Mouse (Mus musculus): ENCODE results near the gene Slc45a1.
"Not testable (repeated sequence)": the region's sequence is repeated elsewhere in the genome, so short reads cannot be mapped to it uniquely, and the experiment has no call there.

The Slc45a1 gene

GRCm38 (mm10) chr4:150601489-150601888, 50.5 kb downstream of the Slc45a1 start:
- DNase-seq: no peak

DNA sequence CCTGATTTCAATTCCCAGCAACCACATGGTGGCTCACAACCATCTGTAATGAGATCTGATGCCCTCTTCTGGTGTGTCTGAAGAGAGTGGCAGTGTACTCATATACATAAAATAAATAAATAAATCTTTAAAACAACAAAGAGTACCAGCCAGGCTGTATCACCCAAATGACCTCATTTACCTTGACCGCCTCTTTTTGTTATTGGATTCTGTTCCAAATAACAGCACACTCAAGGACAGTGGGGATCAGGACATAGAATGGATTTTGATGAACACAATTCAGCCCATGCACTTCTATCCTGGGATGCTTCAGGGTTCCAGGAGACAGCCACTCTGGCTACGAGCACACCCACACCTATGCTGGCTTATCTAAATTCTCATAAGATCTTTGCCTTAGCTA, 51.5 kb downstream of the Slc45a1 start:
- DNase-seq: not testable (repeated sequence)

DNA sequence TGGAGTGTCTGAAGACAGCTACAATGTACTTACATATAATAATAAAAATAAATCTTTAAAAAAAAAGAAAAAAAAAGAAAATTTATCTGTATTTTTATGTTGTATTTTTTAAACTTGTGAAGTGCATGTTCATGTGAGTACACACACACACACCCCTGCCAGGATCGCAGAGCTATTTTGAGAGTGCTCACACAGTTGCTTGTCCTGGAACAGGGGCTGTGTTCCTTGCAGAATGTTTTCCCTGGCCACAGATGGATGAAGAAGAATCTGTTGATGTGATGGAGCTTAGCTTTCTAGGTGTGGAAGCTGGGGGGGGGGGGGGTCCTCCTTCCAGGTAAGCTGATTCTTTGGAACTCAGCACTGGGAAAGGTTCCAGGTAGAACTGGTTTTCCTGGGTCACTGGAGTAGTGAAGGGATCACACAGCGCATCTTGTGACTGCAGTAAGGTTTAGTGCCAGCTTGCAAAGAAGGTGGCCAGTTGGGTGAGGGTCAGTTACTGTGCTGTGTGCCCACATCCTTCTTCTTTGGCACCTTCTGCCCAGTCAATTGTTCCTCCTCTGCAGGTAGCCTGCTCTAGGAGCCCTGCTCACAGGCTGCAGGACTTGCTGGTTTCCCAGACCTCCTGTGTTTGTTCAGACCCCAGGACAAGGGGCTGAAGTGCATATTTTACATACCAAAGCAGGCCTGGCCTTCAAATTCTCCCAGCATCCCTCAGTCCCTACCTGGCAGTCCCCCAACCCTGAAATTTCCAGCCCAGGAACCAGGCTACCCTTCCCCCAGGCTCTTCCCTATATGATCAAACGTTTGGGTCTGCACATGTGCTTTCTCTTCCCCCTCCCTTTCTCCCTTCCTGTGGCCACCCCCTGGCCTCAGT, 52.6 kb downstream of the Slc45a1 start:
- DNase-seq: peak; percentile 51 to 67

DNA sequence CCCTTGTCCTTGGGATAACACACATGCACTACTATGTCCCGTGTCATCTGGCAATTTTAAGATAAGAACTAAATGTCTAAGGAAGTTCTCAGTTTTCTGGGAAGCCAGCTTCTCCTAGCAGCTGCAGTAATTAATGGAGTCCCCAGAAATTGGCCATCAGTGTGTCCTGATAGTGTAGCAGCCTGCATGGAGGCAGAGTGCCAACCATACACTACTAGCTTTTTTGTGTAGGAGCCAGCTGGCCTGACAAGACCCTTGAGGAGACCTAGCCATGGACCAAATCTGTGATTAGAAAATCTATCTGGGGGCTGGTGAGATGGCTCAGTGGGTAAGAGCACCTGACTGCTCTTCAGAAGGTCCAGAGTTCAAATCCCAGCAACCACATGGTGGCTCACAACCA, 53.3 kb downstream of the Slc45a1 start:
- DNase-seq: no peak

GRCm38 (mm10) chr4:150595991-150596390, 56.0 kb downstream of the Slc45a1 start:
- no peak for DNase-seq

GRCm38 (mm10) chr4:150595071-150595470, 56.9 kb downstream of the Slc45a1 start:
- no peak for DNase-seq

DNA sequence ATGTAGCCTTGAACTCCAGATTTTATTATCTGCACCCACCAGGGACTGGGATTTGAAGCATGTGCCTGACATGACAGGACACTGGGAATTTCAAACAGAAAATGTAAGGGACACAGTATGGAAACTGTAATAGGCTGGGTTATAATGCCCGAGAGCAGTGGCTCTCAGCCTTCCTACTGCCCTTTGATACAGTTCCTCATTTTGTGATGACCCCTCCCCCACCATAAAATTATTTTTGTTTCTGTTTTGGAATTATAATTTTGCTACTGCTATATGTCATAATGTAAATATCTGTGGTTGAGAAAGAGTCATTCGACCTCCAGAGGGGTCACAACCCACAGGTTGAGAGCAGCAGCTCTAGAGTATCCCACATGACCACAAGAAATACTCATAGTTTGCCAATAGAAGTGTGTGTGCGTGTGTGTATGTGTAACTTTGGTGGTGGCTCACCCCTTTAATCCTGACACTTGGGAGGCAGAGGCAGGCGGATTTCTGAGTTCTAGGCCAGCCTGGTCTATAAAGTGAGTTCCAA, 57.6 kb downstream of the Slc45a1 start:
- DNase-seq: no peak

DNA sequence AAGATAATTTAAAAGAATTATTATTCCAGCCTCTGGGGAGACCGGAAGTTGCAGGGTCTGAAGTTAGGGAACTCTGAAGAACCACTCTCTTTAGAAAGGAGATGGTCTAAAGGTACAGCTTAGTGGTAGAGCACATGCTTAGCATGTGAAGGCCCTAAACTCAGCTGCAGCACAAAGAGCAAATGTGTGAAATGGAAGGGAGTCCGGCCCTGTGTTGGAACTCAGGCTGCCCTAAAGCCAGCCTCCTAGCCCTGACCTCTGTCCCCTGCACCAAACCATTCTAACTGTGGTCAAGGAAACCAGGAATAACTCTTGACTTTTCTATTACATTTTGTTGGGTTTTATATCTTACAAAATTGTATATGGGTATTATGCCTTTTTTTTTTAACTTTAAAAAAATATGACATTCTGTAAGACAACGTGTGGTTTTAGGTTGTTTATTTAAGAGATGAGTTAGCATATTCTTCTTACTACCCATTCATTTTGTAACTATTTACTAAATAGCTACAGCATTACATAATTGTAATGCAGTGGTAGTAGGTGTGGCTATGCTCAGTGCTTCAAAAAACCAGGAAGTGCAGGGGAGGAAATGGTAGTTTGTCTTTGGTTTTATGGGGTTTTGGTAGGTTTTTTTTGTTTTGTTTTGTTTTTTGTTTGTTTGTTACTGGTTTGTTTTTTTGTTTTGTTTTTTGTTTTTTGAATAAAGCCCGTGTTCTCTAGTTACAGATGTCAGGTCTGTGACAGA, 58.3 kb downstream of the Slc45a1 start:
- no peak for DNase-seq

GRCm38 (mm10) chr4:150592087-150592486, 59.9 kb downstream of the Slc45a1 start:
- DNase-seq: no peak

GRCm38 (mm10) chr4:150591602-150592001, 60.4 kb downstream of the Slc45a1 start:
- no peak for DNase-seq

GRCm38 (mm10) chr4:150590621-150591282, 61.2 kb downstream of the Slc45a1 start:
- DNase-seq: peak; percentile 76 to 78

DNA sequence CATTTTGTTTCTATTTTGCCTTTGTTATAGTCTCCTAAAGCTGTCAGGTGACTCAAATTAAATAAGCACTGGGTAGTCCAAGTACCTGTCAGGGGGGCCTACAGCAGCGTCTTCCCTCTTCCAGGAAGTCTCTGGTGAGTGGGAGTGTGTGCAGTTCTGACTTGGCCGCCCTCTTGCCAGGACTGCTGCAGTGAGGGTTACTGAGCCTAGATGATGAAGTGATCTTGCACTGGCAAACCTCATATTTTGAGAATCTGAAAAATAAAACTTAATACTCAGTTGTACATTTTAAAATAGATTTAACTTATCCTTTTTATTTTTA, 63.7 kb downstream of the Slc45a1 start:
- no peak for DNase-seq

DNA sequence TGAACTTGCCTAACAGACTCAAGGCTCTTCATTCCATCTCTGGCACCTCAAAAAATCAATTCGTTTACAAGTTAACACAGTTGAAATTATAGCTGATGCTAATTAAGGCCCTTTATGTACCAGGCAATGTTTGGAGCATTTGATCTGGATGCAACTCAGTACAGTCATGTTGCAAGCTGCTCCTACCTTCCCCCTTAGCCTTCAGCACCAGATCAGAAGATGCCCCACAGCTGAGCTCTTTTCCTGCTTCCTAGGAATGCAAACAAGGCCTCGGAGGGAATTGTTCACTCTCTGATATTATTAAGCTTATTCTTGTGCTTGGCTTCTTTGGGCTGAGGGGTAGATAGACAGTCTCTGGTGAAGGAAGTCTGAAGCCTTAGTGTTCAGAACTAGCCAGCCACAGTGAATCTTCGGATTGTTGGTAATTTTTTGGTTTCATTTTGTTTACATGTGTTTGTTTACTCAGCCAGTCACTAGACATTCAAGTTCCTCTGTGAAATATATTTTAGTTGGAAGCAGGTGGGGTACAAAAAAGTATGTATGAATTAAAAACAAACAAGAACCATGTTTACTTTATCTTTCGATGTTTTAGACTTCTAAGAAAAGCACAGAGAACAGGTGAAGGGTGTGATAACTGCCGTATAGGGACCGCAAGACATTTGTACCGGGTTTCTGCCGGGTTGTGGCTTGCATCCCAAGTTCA, 64.2 kb downstream of the Slc45a1 start:
- no peak for DNase-seq

DNA sequence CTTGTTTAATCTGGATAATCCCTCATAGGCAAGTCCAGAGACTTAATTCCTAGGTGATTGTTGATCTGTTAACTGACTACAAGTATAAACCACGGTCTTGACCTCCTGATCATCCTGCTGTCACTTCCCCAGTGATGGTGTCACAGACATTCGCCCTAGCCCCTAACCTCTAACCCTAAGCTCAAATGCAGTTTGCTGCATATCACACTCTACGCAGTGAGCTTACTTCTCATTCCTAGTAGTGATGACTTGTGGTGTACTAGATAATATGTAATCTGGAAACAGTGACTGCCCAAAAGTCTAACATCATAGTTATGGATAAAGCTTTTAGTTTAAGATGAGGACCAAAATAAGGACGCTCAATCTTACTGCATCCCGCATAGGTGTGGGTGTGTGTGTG, 65.7 kb downstream of the Slc45a1 start:
- DNase-seq: no peak

DNA sequence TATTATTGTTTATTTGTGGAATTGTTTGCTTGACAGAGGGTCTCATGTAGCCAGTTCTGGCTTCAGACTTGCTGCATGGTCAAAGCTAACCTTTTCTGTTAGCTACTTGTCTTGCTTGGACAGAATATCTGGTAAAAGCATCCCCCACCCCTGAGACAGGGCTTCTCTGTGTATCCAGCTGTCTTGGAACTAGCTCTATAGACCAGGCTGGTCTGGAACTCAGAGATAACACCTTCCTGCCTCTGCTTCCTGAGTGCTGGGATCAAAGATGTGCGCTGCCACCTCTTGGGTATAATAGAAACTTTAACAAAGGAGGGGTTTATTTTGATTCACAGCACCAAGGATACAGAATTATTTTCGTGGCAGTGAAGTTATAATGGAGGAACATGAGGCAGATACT, 66.2 kb downstream of the Slc45a1 start:
- DNase-seq: no peak

- DNase-seq: peak in 1 of 2 experiments; percentile 23
These were observed 68.2 kb downstream of the Slc45a1 start for GRCm38 (mm10) chr4:150583777-150584135.

DNA sequence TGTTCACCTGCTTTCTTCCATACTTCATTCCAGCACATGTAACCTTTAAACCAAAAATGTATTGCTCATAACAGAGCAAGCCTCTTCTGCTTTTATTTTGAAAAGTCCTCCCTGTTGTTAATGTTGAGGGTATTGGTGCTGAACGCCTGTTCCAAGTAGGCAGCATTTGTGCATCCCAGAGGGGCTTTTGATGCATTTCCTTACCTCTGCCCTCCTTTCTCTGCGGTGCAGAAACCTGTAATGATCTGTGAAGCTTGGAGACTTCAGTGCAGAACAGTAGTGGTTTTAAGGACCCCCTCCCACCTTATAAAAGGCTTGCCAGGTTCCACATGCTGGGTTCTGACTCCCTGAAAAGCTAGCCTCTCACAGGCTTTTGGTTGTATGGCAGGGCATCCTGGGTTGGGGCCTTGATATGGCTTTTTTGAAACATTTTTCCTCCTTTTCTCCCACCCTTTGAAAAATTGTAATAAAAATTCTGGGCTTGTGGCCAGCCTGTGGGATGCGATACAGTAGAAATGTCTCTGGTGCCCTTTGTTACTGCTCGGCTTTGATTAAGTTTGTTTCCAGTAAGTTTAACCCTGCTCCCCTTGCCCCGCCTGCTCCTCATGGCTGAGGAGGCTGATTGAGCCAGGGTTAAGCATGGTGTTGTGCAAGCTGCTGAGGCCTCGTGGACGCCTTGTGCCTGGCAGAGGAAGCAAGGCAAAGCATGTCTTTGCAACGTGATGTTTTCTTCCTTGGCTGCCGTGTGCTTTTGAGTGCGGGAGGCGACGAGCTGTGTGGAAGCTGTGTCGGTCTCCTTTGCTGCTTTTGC, 68.8 kb downstream of the Slc45a1 start:
- DNase-seq: peak; percentile 85 to 96

DNA sequence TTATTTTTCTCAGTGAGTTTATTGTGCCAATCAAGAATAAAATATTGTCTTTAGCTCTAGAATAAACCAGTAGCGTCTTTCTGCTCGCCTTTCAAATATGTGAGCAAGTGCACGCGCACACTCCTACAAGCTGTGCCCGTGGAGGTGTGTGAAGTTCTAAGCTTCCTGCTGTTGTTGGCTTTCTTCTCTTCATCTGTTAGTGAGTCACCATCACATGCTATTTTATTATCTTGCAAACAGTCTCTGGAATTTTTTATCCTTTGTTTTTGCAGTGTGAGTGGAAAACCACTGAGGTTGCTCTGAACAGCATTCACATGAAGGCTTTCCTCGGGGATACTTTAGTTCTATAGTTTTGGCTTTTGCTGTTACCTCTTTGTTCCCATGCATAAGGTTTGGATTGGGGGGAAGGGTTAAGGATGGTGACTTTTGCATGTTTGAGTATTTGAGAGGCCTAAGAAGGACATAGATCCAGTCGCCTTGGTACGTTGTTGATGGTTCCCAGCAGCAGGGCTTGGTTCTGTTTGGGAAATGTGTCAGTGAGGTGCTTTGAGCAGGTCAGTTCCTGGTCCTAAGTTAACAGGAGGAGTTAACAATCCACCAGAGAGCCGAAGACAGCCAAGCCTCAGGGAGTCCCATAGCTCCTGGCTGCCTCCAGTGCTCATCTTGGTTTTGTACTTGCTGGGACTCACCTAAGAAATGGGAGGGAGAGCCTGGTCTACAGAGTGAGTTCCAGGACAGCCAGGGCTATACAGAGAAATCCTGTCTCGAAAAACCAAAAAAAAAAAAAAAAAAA, 69.8 kb downstream of the Slc45a1 start:
- DNase-seq: peak; percentile 58 to 77
